8 mouse cellular contexts compared by ENCODE assay signal in genomic region chr5:109691205-109691965, GRCm38 (mm10). TPM values are rescaled to one million over a fixed set of nuclear protein-coding genes. Genes with fewer than 3 reads are reported as not detected.
DNase-seq lines count a peak whose midpoint lies in the region; ATAC-seq lines count a peak whose summit lies in the region.
"Not testable (repeated sequence)": the region's sequence is repeated elsewhere in the genome, so short reads cannot be mapped to it uniquely, and the experiment has no call there.

No protein-coding gene starts in this region.

- H3K4me2 ChIP-seq in forebrain, embryonic 16.5 days (ENCODE audit: low read length), result peak overlapping the region; percentile 72
- not testable (repeated sequence) for H3K4me2 ChIP-seq in hindbrain, embryonic 11.5 days (replicated peaks; ENCODE audit: low read depth, low read length)
- peak overlapping the region; percentile 74 for H3K4me2 ChIP-seq in kidney, embryonic 15.5 days
- peak overlapping the region; percentile 68 for H3K4me2 ChIP-seq in liver, embryonic 13.5 days
- H3K4me2 ChIP-seq in midbrain, embryonic 13.5 days (replicated peaks), result peak overlapping the region; percentile 72
- H3K4me2 ChIP-seq in stomach, embryonic 14.5 days (replicated peaks; ENCODE audit: low read depth, low read length), result peak overlapping the region; percentile 49; the same call in 1 of the 2 replicates

- H3K36me3 ChIP-seq in embryonic facial prominence, embryonic 10.5 days (replicated peaks); forebrain, embryonic 16.5 days (ENCODE audit: control insufficient read depth, insufficient read depth); hindbrain, embryonic 11.5 days (ENCODE audit: control insufficient read depth, insufficient read depth, low read length); kidney, embryonic 15.5 days; liver, embryonic 13.5 days; midbrain, embryonic 13.5 days; stomach, embryonic 14.5 days (ENCODE audit: control insufficient read depth, insufficient read depth, low read length): not testable (repeated sequence)

- H3K27me3 ChIP-seq in embryonic facial prominence, embryonic 10.5 days (replicated peaks; ENCODE audit: low read depth, poor library complexity, severe bottlenecking); forebrain, embryonic 16.5 days (replicated peaks; ENCODE audit: control insufficient read depth, insufficient read depth, low read length); hindbrain, embryonic 11.5 days (ENCODE audit: control insufficient read depth, insufficient read depth, low read length); kidney, embryonic 15.5 days; liver, embryonic 13.5 days; midbrain, embryonic 13.5 days; stomach, embryonic 14.5 days (ENCODE audit: control insufficient read depth, insufficient read depth, low read length): not testable (repeated sequence)

- ATAC-seq in forebrain, embryonic 16.5 days; hindbrain, embryonic 11.5 days (ENCODE audit: low FRiP score); kidney, embryonic 15.5 days (replicated peaks; ENCODE audit: low FRiP score); liver, embryonic 13.5 days (ENCODE audit: low read depth); midbrain, embryonic 13.5 days; stomach, embryonic 14.5 days (ENCODE audit: insufficient number of reproducible peaks, insufficient read depth, low FRiP score, low read depth): not testable (repeated sequence)

- peak; percentile 0 for DNase-seq in 3134 (ENCODE audit: extremely low read depth, insufficient read length, low spot score)
- DNase-seq in embryonic facial prominence, embryonic 10.5 days (ENCODE audit: low spot score); hindbrain, embryonic 11.5 days (ENCODE audit: low spot score); liver, embryonic 13.5 days: not testable (repeated sequence)

- H3K27ac ChIP-seq in embryonic facial prominence, embryonic 10.5 days (replicated peaks); forebrain, embryonic 16.5 days (ENCODE audit: low read length); hindbrain, embryonic 11.5 days (ENCODE audit: low read depth, low read length); liver, embryonic 13.5 days; stomach, embryonic 14.5 days (ENCODE audit: low read length): not testable (repeated sequence)
- peak overlapping the region; percentile 84 for H3K27ac ChIP-seq in kidney, embryonic 15.5 days
- peak overlapping the region; percentile 51; the same call in 1 of the 2 replicates for H3K27ac ChIP-seq in midbrain, embryonic 13.5 days

- not testable (repeated sequence) for H3K9me3 ChIP-seq in embryonic facial prominence, embryonic 10.5 days; forebrain, embryonic 16.5 days (ENCODE audit: control insufficient read depth, low read length); hindbrain, embryonic 11.5 days (ENCODE audit: control insufficient read depth, low read length); kidney, embryonic 15.5 days (replicated peaks); liver, embryonic 13.5 days (replicated peaks); midbrain, embryonic 13.5 days; stomach, embryonic 14.5 days (ENCODE audit: control insufficient read depth, low read depth, low read length)

- not testable (repeated sequence) for H3K9ac ChIP-seq in forebrain, embryonic 16.5 days (replicated peaks; ENCODE audit: low read depth, low read length); hindbrain, embryonic 11.5 days (ENCODE audit: low read depth, low read length); stomach, embryonic 14.5 days (replicated peaks; ENCODE audit: low read depth, low read length)
- H3K9ac ChIP-seq in kidney, embryonic 15.5 days, result peak overlapping the region; percentile 67; the same call in 1 of the 2 replicates
- peak overlapping the region; percentile 74; the same call in 1 of the 2 replicates for H3K9ac ChIP-seq in liver, embryonic 13.5 days
- 0 out of 2 replicates have a peak overlapping the region, but pooled peaks have one; percentile 28 for H3K9ac ChIP-seq in midbrain, embryonic 13.5 days (replicated peaks)

- H3K4me1 ChIP-seq in embryonic facial prominence, embryonic 10.5 days; forebrain, embryonic 16.5 days (replicated peaks; ENCODE audit: control insufficient read depth, insufficient read depth, low read length); hindbrain, embryonic 11.5 days (replicated peaks; ENCODE audit: control insufficient read depth, insufficient read depth, low read length); kidney, embryonic 15.5 days; liver, embryonic 13.5 days (replicated peaks); midbrain, embryonic 13.5 days (replicated peaks); stomach, embryonic 14.5 days (ENCODE audit: control insufficient read depth, insufficient read depth, low read length): not testable (repeated sequence)

- WGBS in embryonic facial prominence, embryonic 10.5 days, result 52% methylated on average over 5 of the region's 5 CpGs
- 62% methylated on average over 5 of the region's 5 CpGs for WGBS in forebrain, embryonic 16.5 days
- WGBS in hindbrain, embryonic 11.5 days, result 54% methylated on average over 5 of the region's 5 CpGs
- WGBS in kidney, embryonic 15.5 days, result 54% methylated on average over 5 of the region's 5 CpGs
- 61% methylated on average over 5 of the region's 5 CpGs for WGBS in liver, embryonic 13.5 days (ENCODE audit: insufficient replicate concordance)
- 60% methylated on average over 5 of the region's 5 CpGs for WGBS in midbrain, embryonic 13.5 days
- 51% methylated on average over 5 of the region's 5 CpGs for WGBS in stomach, embryonic 14.5 days

- peak overlapping the region; percentile 72 for H3K4me3 ChIP-seq in embryonic facial prominence, embryonic 10.5 days
- H3K4me3 ChIP-seq in forebrain, embryonic 16.5 days (replicated peaks; ENCODE audit: low read length), result peak overlapping the region; percentile 68
- peak overlapping the region; percentile 45 for H3K4me3 ChIP-seq in hindbrain, embryonic 11.5 days (ENCODE audit: low read depth, low read length)
- H3K4me3 ChIP-seq in kidney, embryonic 15.5 days (replicated peaks), result peak overlapping the region; percentile 71
- peak overlapping the region; percentile 68 for H3K4me3 ChIP-seq in liver, embryonic 13.5 days (replicated peaks)
- peak overlapping the region; percentile 57 for H3K4me3 ChIP-seq in midbrain, embryonic 13.5 days (replicated peaks)
- peak overlapping the region; percentile 55 for H3K4me3 ChIP-seq in stomach, embryonic 14.5 days (ENCODE audit: low read depth, low read length)

RNA-seq across cellular contexts. Expression of gene 5430403G16Rik, which starts 0.5 kb away (rescaled TPM):
- 2.3 and 2.8 TPM in 2 replicates for polyA plus RNA-seq in embryonic facial prominence, embryonic 10.5 days (2016; fragmentation: Nextera tagmentation; extraction: Ambion mirVana)
- 1.7 and 1.9 TPM in 2 replicates for polyA plus RNA-seq in forebrain, embryonic 16.5 days (2015; fragmentation: Nextera tagmentation; extraction: Ambion mirVana)
- 1.6 and 1.7 TPM in 2 replicates for polyA plus RNA-seq in hindbrain, embryonic 11.5 days (2014; fragmentation: Nextera tagmentation; extraction: Ambion mirVana)
- 3.2 TPM in 2 replicates for polyA plus RNA-seq in kidney, embryonic 15.5 days (2015; fragmentation: Nextera tagmentation; extraction: Ambion mirVana)
- polyA plus RNA-seq in liver, embryonic 13.5 days (2015; fragmentation: Nextera tagmentation; extraction: Ambion mirVana), result 0.63 and 0.72 TPM in 2 replicates
- polyA plus RNA-seq in midbrain, embryonic 13.5 days (2015; fragmentation: Nextera tagmentation; extraction: Ambion mirVana), result 1.9 and 2.1 TPM in 2 replicates
- 4.0 and 4.9 TPM in 2 replicates for polyA plus RNA-seq in stomach, embryonic 14.5 days (2014; fragmentation: Nextera tagmentation; extraction: Ambion mirVana)
